Mouse (Mus musculus) midbrain, postnatal 0 days (tissue): ENCODE data around the gene Mecr. TPM values are rescaled to one million over a fixed set of nuclear protein-coding genes. Genes with fewer than 3 reads are reported as not detected.
A peak's percentile ranks its signal among the peaks of the same experiment; 100 is the strongest.

Experiments
- ATAC-seq: fragments of 200-750 bp; cut with Nextera tagmentation; 2 replicates; pipeline ENCODE4 v1.8.0; 2017; ENCODE audit warnings: moderate number of reproducible peaks, mild to moderate bottlenecking, moderate TSS enrichment, moderate library complexity; ENCODE audit not compliant: low FRiP score
- DNase-seq: peaks from one replicate; pipeline ENCODE4 v3.0.0-alpha.2; 2015; ENCODE audit warnings: low spot score
- H3K27ac ChIP-seq: fragments of 300-500 bp; sonication (generic); 2 replicates; pipeline ENCODE4 v1.5.1; 2014; ENCODE audit warnings: low read depth, mild to moderate bottlenecking, low read length, mixed read lengths
- H3K27me3 ChIP-seq: fragments of 300-500 bp; sonication (generic); 2 replicates; pipeline ENCODE4 v1.6.1; 2014; ENCODE audit warnings: low read length, control low read depth, mixed read lengths; ENCODE audit not compliant: insufficient read depth
- H3K36me3 ChIP-seq: fragments of 300-500 bp; sonication (generic); 2 replicates; pipeline ENCODE4 v1.6.1; 2014; ENCODE audit warnings: low read length, control low read depth, mixed read lengths; ENCODE audit not compliant: insufficient read depth
- H3K4me1 ChIP-seq: fragments of 300-500 bp; sonication (generic); 2 replicates; pipeline ENCODE4 v1.6.1; 2014; ENCODE audit warnings: mild to moderate bottlenecking, control low read depth, antibody characterized with exemption, low read length, mixed read lengths; ENCODE audit not compliant: insufficient read depth
- H3K4me2 ChIP-seq: fragments of 300-500 bp; sonication (generic); 2 replicates; pipeline ENCODE4 v1.6.1; 2014; ENCODE audit warnings: low read depth, mild to moderate bottlenecking, low read length, mixed read lengths; ENCODE audit not compliant: poor library complexity, severe bottlenecking
- H3K4me3 ChIP-seq: fragments of 300-500 bp; sonication (generic); 2 replicates; pipeline ENCODE4 v1.5.1; 2014; ENCODE audit warnings: low read depth, mild to moderate bottlenecking, low read length, moderate library complexity
- H3K9ac ChIP-seq: fragments of 300-500 bp; sonication (generic); replicated peaks from 2 replicates; pipeline ENCODE4 v1.6.1; 2014; ENCODE audit warnings: mild to moderate bottlenecking, low read length, moderate library complexity, mixed read lengths; ENCODE audit not compliant: poor library complexity, severe bottlenecking
- H3K9me3 ChIP-seq: fragments of 300-500 bp; sonication (generic); 2 replicates; pipeline ENCODE4 v1.6.1; 2016; ENCODE audit warnings: low read length, control low read depth
- CTCF ChIP-seq: IDR thresholded peaks from 2 replicates; pipeline ENCODE4 v1.5.1; 2016; ENCODE audit warnings: antibody characterized with exemption, mild to moderate bottlenecking
- WGBS: fragments of 180-500 bp; shearing (Covaris S2); extraction: QIAGEN DNeasy Blood & Tissue Kit; methylation state at CpG from one replicate; pipeline ENCODE4 v1.1.7; 2014; 5-methylcytosine and 5-hydroxymethylcytosine counted together
- polyA plus RNA-seq: library from polyadenylated mRNA; unstranded; fragments of >200 nt; fragmentation: Nextera tagmentation; extraction: Ambion mirVana; gene quantifications from 2 replicates; pipeline ENCODE4 v1.2.1, GENCODE M21; 2015
- total RNA-seq: library from RNA; depleted of rRNA; stranded (reverse); fragments of >200 nt; gene quantifications from 2 replicates; pipeline ENCODE4 v1.2.3, GENCODE M21; 2014

Mecr gene
- total and polyA plus RNA-seq, 2 experiments from 2014 or later: 28.7 to 30.4 TPM

- no peaks in the 10 kb centered on the region for H3K27me3 ChIP-seq
- no peaks in the 10 kb centered on the region for H3K4me1 ChIP-seq
- H3K9me3 ChIP-seq: no peaks in the 10 kb centered on the region
- no peak overlapping the region for H3K4me2 ChIP-seq
- no peaks in the 10 kb centered on the region; the same call in 1 of the 2 replicates for H3K36me3 ChIP-seq
- H3K9ac ChIP-seq: no peak overlapping the region
- DNase-seq (no peak), ATAC-seq (no peak)
- TF ChIP-seq CTCF: no peak
- H3K27ac ChIP-seq: no peak overlapping the region
- no peak overlapping the region for H3K4me3 ChIP-seq
- 79% methylated on average over 3 of the region's 3 CpGs for whole genome bisulfite sequencing
These were observed 38.0 kb upstream of the Mecr start for GRCm38 (mm10) chr4:131805255-131805654.

GRCm38 (mm10) chr4:131812458-131812857 is 30.8 kb upstream of the Mecr start:
- Histone ChIP-seq H3K4me1 (no peaks in the 10 kb centered on the region), H3K36me3 (no peaks in the 10 kb centered on the region), H3K27ac (no peak overlapping the region), H3K4me2 (no peak overlapping the region), H3K9ac (no peak overlapping the region), H3K27me3 (no peaks in the 10 kb centered on the region), H3K9me3 (no peaks in the 10 kb centered on the region), H3K4me3 (no peak overlapping the region)
- no peak for DNase-seq
- ATAC-seq: no peak
- no peak for TF ChIP-seq CTCF
- WGBS: 84% methylated on average over 11 of the region's 11 CpGs

- DNase-seq (no peak), ATAC-seq (no peak)
- Histone ChIP-seq H3K4me1 (no peaks in the 10 kb centered on the region), H3K9me3 (no peaks in the 10 kb centered on the region), H3K9ac (no peak overlapping the region), H3K27ac (no peak overlapping the region), H3K27me3 (no peaks in the 10 kb centered on the region), H3K36me3 (0 out of 2 replicates have a peak, but pooled peaks cover 2% of the 10 kb centered on the region), H3K4me2 (no peak overlapping the region), H3K4me3 (no peak overlapping the region)
- 87% methylated on average over 7 of the region's 7 CpGs for WGBS
- no peak for TF ChIP-seq CTCF
These were observed 29.5 kb upstream of the Mecr start for GRCm38 (mm10) chr4:131813798-131814197.

GRCm38 (mm10) chr4:131814869-131815268 is 28.4 kb upstream of the Mecr start:
- Histone ChIP-seq H3K27ac (no peak overlapping the region), H3K4me2 (no peak overlapping the region), H3K36me3 (0 out of 2 replicates have a peak, but pooled peaks cover 7% of the 10 kb centered on the region), H3K27me3 (no peaks in the 10 kb centered on the region; the same call in 1 of the 2 replicates), H3K4me3 (no peak overlapping the region), H3K9me3 (no peaks in the 10 kb centered on the region), H3K9ac (no peak overlapping the region), H3K4me1 (no peaks in the 10 kb centered on the region)
- DNase-seq (peak; percentile 51), ATAC-seq (no peak)
- no peak for TF ChIP-seq CTCF
- WGBS: 81% methylated on average over 10 of the region's 10 CpGs

- 69% methylated on average over 10 of the region's 10 CpGs for WGBS
- no peak overlapping the region for H3K4me3 ChIP-seq
- no peaks in the 10 kb centered on the region; the same call in 1 of the 2 replicates for H3K27me3 ChIP-seq
- H3K27ac ChIP-seq: no peak overlapping the region
- DNase-seq (no peak), ATAC-seq (no peak)
- no peaks in the 10 kb centered on the region for H3K9me3 ChIP-seq
- H3K4me2 ChIP-seq: no peak overlapping the region
- H3K36me3 ChIP-seq: 0 out of 2 replicates have a peak, but pooled peaks cover 8% of the 10 kb centered on the region
- no peaks in the 10 kb centered on the region for H3K4me1 ChIP-seq
- no peak for TF ChIP-seq CTCF
- H3K9ac ChIP-seq: no peak overlapping the region
These were observed 27.5 kb upstream of the Mecr start for GRCm38 (mm10) chr4:131815774-131816173.

GRCm38 (mm10) chr4:131818926-131819325 is 24.3 kb upstream of the Mecr start:
- 68% methylated on average over 23 of the region's 23 CpGs for WGBS
- Histone ChIP-seq H3K27me3 (no peaks in the 10 kb centered on the region; the same call in 1 of the 2 replicates), H3K4me2 (no peak overlapping the region), H3K27ac (no peak overlapping the region), H3K36me3 (0 out of 2 replicates have a peak, but pooled peaks cover 8% of the 10 kb centered on the region), H3K9me3 (no peaks in the 10 kb centered on the region), H3K4me3 (no peak overlapping the region), H3K9ac (no peak overlapping the region), H3K4me1 (peaks cover 4% of the 10 kb centered on the region; the same call in 1 of the 2 replicates)
- ATAC-seq (no peak), DNase-seq (no peak)
- TF ChIP-seq CTCF: no peak
